Mouse (Mus musculus): ENCODE results near the gene Rgl3.

GRCm38 (mm10) chr9:21923490-21924098, 65.7 kb downstream of the Rgl3 start:
- TF ChIP-seq CTCF (IDR thresholded peaks at IDR 0.05; ENCODE audit: extremely low read depth, insufficient read length, insufficient replicate concordance, low read depth, low read length) (no peak), POLR2A (IDR thresholded peaks at IDR 0.05; ENCODE audit: low read depth, low read length) (no peak)
